Mouse (Mus musculus) stomach, embryonic 15.5 days (tissue): Measurements from ENCODE around the gene Gm4952. TPM values are rescaled to one million over a fixed set of nuclear protein-coding genes. Genes with fewer than 3 reads are reported as not detected.

Experiments used
- ATAC-seq: fragments of 200-750 bp; cut with Nextera tagmentation; 2 replicates; pipeline ENCODE4 v1.8.0; 2017; ENCODE audit warnings: low read depth, moderate number of reproducible peaks, moderate TSS enrichment; ENCODE audit not compliant: insufficient read depth, low FRiP score
- H3K27ac ChIP-seq: fragments of 300-500 bp; sonication (generic); 2 replicates; pipeline ENCODE4 v1.5.1; 2015; ENCODE audit warnings: mild to moderate bottlenecking, inconsistent platforms
- H3K27me3 ChIP-seq: fragments of 300-500 bp; sonication (generic); replicated peaks from 2 replicates; pipeline ENCODE4 v1.6.1; 2015; ENCODE audit warnings: inconsistent platforms
- H3K36me3 ChIP-seq: fragments of 300-500 bp; sonication (generic); 2 replicates; pipeline ENCODE4 v1.6.1; 2015; ENCODE audit warnings: inconsistent platforms
- H3K4me1 ChIP-seq: fragments of 300-500 bp; sonication (generic); 2 replicates; pipeline ENCODE4 v1.6.1; 2015; ENCODE audit warnings: inconsistent platforms
- H3K4me2 ChIP-seq: fragments of 300-500 bp; sonication (generic); 2 replicates; pipeline ENCODE4 v1.6.1; 2015; ENCODE audit warnings: mild to moderate bottlenecking, inconsistent platforms
- H3K4me3 ChIP-seq: fragments of 300-500 bp; sonication (generic); replicated peaks from 2 replicates; pipeline ENCODE4 v1.5.1; 2015; ENCODE audit warnings: inconsistent platforms
- H3K9ac ChIP-seq: fragments of 300-500 bp; sonication (generic); 2 replicates; pipeline ENCODE4 v1.6.1; 2015; ENCODE audit warnings: inconsistent platforms
- H3K9me3 ChIP-seq: fragments of 300-500 bp; sonication (generic); 2 replicates; pipeline ENCODE4 v1.6.1; 2016; ENCODE audit warnings: inconsistent platforms
- whole genome bisulfite sequencing: fragments of 180-500 bp; shearing (Covaris S2); methylation state at CpG from one replicate; pipeline ENCODE4 v1.1.7; 2015; 5-methylcytosine and 5-hydroxymethylcytosine counted together
- polyA plus RNA-seq: library from polyadenylated mRNA; unstranded; fragments of >200 nt; fragmentation: Nextera tagmentation; extraction: Ambion mirVana; gene quantifications from 2 replicates; pipeline ENCODE4 v1.2.1, GENCODE M21; 2015

Gm4952 gene
- polyA plus RNA-seq, 1 experiment from 2014 or later: 0.32 TPM

- Histone ChIP-seq H3K36me3 (no peaks in the 10 kb centered on the region), H3K9ac (no peak overlapping the region), H3K4me3 (no peak overlapping the region), H3K4me2 (0 out of 2 replicates have a peak overlapping the region, but pooled peaks have one; percentile 16), H3K9me3 (no peaks in the 10 kb centered on the region), H3K27me3 (no peaks in the 10 kb centered on the region), H3K27ac (no peak overlapping the region), H3K4me1 (peaks cover 6% of the 10 kb centered on the region)
- WGBS: 85% methylated on average over 2 of the region's 2 CpGs
- ATAC-seq: no peak
Measured at GRCm38 (mm10) chr19:12575514-12575913, 24.3 kb upstream of the Gm4952 start.

DNA sequence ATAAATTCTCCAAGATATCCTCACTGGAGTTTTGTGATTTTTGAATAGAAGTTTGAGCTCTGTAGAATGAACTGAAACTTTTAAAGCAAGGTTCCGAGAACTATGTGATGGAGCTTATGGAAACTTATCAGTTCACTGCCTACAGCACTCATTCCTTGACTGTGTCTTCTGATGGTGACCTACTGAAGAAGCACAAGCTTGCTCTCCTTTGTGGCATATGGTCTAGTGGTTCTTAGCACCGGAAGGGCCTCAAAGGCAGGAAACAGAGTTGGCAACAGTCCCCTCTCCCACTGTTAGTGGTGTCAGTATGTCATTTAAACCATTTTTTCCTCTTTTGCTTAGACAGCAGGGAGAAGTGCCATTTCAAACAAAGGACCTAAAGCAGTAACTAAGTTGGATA, 23.1 kb upstream of the Gm4952 start:
- 82% methylated on average over 2 of the region's 2 CpGs for WGBS
- Histone ChIP-seq H3K36me3 (no peaks in the 10 kb centered on the region), H3K27ac (no peak overlapping the region), H3K27me3 (no peaks in the 10 kb centered on the region), H3K4me1 (peaks cover 6% of the 10 kb centered on the region), H3K9ac (no peak overlapping the region), H3K4me2 (no peak overlapping the region), H3K4me3 (no peak overlapping the region), H3K9me3 (no peaks in the 10 kb centered on the region)
- ATAC-seq: no peak

DNA sequence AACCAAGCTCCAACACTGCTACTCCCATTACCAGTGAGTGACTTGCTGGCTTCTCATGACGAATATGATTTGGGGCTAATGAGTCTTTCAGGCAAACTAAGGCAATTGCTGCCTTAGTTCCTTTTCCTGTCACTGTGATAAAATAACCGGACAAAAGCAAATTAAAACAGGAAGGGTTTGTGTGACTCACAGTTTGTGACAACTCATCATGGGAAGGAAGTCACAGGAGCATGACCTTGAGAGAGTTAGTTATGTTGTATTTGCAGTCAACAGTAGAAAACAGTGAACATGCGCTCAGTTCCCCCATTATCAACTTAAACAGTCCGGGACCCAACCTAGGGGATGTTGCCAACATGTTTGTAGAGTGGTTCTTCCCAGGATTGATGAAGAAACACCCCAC, 14.5 kb upstream of the Gm4952 start:
- Histone ChIP-seq H3K9me3 (no peaks in the 10 kb centered on the region), H3K4me3 (no peak overlapping the region), H3K36me3 (no peaks in the 10 kb centered on the region), H3K4me1 (no peaks in the 10 kb centered on the region), H3K27ac (no peak overlapping the region), H3K4me2 (no peak overlapping the region), H3K27me3 (no peaks in the 10 kb centered on the region), H3K9ac (no peak overlapping the region)
- ATAC-seq: no peak
- WGBS: 68% methylated on average over 4 of the region's 4 CpGs

- 4% methylated on average over 1 of the region's 1 CpGs for WGBS
- no peak for ATAC-seq
- Histone ChIP-seq H3K27me3 (no peaks in the 10 kb centered on the region), H3K9me3 (no peaks in the 10 kb centered on the region), H3K4me2 (no peak overlapping the region), H3K4me3 (no peak overlapping the region), H3K36me3 (no peaks in the 10 kb centered on the region), H3K4me1 (peaks cover 7% of the 10 kb centered on the region), H3K27ac (no peak overlapping the region), H3K9ac (no peak overlapping the region)
Measured at GRCm38 (mm10) chr19:12591908-12592307, 7.9 kb upstream of the Gm4952 start.

GRCm38 (mm10) chr19:12595135-12595529, 4.6 kb upstream of the Gm4952 start:
- ATAC-seq: no peak
- peak overlapping the region; percentile 99 for H3K4me2 ChIP-seq
- no peak overlapping the region for H3K9ac ChIP-seq
- no peaks in the 10 kb centered on the region for H3K9me3 ChIP-seq
- peak overlapping the region; percentile 67; the same call in 1 of the 2 replicates for H3K4me3 ChIP-seq
- 47% methylated on average over 2 of the region's 2 CpGs for WGBS
- H3K4me1 ChIP-seq: peaks cover 7% of the 10 kb centered on the region
- peak overlapping the region; percentile 81; the same call in 1 of the 2 replicates for H3K27ac ChIP-seq
- no peaks in the 10 kb centered on the region for H3K36me3 ChIP-seq
- H3K27me3 ChIP-seq: no peaks in the 10 kb centered on the region

DNA sequence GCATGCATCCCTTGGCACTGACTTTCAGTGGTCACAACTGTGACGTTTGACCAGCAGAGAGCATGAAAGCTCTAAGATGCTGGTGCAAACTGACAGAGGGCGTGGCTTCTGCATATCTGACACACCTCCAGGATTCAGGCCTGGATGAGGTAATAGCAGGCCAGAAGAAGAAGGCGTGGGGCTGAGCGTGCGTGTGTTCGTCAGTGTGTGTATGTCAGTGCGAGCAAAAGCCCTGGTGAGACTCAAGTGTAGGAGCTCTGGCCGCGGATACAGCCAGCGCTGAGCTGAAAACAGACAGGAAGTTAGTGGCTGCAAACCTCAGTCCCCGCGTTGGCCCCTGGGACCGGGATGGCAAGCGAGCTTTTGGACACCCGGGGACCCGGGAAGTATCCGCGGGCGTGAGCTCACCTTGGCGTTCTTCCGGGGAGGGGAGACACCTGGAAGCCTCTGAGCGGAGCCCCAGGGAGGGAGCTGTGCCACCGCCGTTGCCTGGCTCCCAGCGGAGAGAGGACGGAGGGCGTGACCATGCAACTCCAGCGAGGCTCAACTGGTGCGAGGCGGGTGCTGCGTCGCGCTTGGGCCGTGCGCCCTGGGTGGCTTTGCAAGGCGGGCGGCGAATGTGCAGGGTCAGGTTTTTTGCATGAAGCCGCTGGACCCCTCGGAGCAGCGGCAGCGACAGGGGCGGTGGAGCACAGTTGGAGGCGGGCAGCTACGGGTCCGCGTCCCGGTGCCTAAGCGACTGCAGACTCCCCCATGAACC, 4.1 kb upstream of the Gm4952 start:
- H3K9me3 ChIP-seq: no peaks in the 10 kb centered on the region
- ATAC-seq: peak; percentile 88
- H3K4me3 ChIP-seq: peak overlapping the region; percentile 67
- H3K27me3 ChIP-seq: no peaks in the 10 kb centered on the region
- no peaks in the 10 kb centered on the region for H3K36me3 ChIP-seq
- peak overlapping the region; percentile 99 for H3K4me2 ChIP-seq
- H3K27ac ChIP-seq: peak overlapping the region; percentile 81
- peak overlapping the region; percentile 50 for H3K9ac ChIP-seq
- under 1% methylated on average over 49 of the region's 49 CpGs for WGBS
- peaks cover 7% of the 10 kb centered on the region for H3K4me1 ChIP-seq

- ATAC-seq: peak; percentile 25
- H3K4me1 ChIP-seq: peaks cover 7% of the 10 kb centered on the region
- H3K9me3 ChIP-seq: no peaks in the 10 kb centered on the region
- H3K4me3 ChIP-seq: peak overlapping the region; percentile 67
- 14% methylated on average over 23 of the region's 23 CpGs for WGBS
- peak overlapping the region; percentile 50 for H3K9ac ChIP-seq
- no peaks in the 10 kb centered on the region for H3K27me3 ChIP-seq
- H3K36me3 ChIP-seq: no peaks in the 10 kb centered on the region
- peak overlapping the region; percentile 99 for H3K4me2 ChIP-seq
- H3K27ac ChIP-seq: peak overlapping the region; percentile 81
Measured at GRCm38 (mm10) chr19:12596290-12597072, 3.3 kb upstream of the Gm4952 start.

DNA sequence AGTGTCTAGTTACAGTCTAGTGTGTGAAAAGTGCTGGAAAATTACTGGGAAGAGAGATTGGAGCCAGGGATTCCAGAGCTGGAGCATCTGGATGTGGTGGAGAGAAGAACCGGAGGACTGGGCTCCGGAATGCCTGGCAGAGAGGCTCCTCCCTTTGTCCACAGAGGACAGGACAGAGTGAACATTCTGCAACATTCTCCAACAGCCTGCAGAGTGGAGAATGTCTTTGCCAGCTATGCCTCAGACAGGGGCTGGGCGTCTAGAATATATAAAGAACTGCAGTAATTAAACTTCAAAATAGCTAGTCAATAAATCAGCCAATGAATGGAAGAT, 2.7 kb upstream of the Gm4952 start:
- Histone ChIP-seq H3K4me2 (peak overlapping the region; percentile 99), H3K27ac (no peak overlapping the region), H3K9ac (no peak overlapping the region), H3K36me3 (no peaks in the 10 kb centered on the region), H3K4me1 (peaks cover 7% of the 10 kb centered on the region), H3K9me3 (no peaks in the 10 kb centered on the region), H3K4me3 (peak overlapping the region; percentile 67), H3K27me3 (no peaks in the 10 kb centered on the region)
- ATAC-seq: no peak
- 55% methylated on average over 3 of the region's 3 CpGs for WGBS

- H3K9ac ChIP-seq: no peak overlapping the region
- no peak overlapping the region for H3K4me3 ChIP-seq
- ATAC-seq: no peak
- H3K36me3 ChIP-seq: no peaks in the 10 kb centered on the region
- 55% methylated on average over 3 of the region's 3 CpGs for whole genome bisulfite sequencing
- no peak overlapping the region for H3K27ac ChIP-seq
- peaks cover 7% of the 10 kb centered on the region for H3K4me1 ChIP-seq
- no peaks in the 10 kb centered on the region for H3K9me3 ChIP-seq
- H3K27me3 ChIP-seq: no peaks in the 10 kb centered on the region
- H3K4me2 ChIP-seq: no peak overlapping the region
Measured at GRCm38 (mm10) chr19:12598674-12599073, 1.1 kb upstream of the Gm4952 start.

- H3K27me3 ChIP-seq: no peaks in the 10 kb centered on the region
- no peak overlapping the region for H3K4me3 ChIP-seq
- H3K9me3 ChIP-seq: no peaks in the 10 kb centered on the region
- WGBS: 19% methylated on average over 2 of the region's 2 CpGs
- no peak for ATAC-seq
- peaks cover 7% of the 10 kb centered on the region for H3K4me1 ChIP-seq
- H3K9ac ChIP-seq: no peak overlapping the region
- H3K27ac ChIP-seq: no peak overlapping the region
- no peaks in the 10 kb centered on the region for H3K36me3 ChIP-seq
- H3K4me2 ChIP-seq: no peak overlapping the region
Measured at GRCm38 (mm10) chr19:12600684-12601480, 1.1 kb downstream of the Gm4952 start.

DNA sequence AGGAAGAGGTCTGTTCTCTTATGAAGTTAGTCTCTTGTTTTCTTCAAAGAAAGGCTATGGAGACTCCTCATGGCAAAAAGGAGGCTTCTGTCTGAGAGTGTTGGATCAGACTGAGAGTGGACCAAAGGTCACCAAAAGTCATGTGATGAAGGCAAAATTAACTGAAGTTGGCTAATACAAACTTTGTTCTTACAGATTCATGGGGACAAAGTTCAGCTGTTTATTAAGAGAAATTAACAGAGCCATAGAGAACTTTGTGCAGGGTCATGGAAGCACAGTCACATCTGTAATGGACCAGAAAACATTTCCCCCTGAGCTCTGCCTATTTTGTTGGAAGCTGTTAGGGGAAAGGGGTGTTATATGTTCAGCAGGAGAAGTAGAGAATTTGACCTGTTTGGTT, 8.6 kb downstream of the Gm4952 start:
- Histone ChIP-seq H3K4me2 (no peak overlapping the region), H3K4me3 (no peak overlapping the region), H3K9ac (no peak overlapping the region), H3K27me3 (no peaks in the 10 kb centered on the region), H3K27ac (no peak overlapping the region), H3K9me3 (no peaks in the 10 kb centered on the region), H3K36me3 (no peaks in the 10 kb centered on the region), H3K4me1 (no peaks in the 10 kb centered on the region)
- no peak for ATAC-seq

DNA sequence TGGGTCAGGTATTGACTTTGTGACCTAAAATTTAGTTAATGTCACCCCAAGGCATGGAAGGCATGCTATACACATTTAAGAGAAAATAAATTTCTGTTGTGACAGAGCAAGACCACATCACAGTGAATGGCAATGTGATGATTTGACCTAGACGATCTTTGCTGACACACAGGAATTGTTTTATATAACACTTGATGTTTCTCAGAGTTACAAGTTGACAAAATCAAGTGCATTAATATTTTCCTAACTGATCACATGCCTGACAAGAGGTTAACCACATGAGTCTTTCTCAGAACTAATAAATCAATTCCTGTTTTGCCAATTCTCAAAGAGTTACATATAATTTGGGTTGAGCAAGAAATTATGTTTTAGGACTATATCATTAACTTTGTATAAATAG, 13.9 kb downstream of the Gm4952 start:
- no peaks in the 10 kb centered on the region for H3K4me1 ChIP-seq
- no peak overlapping the region for H3K4me2 ChIP-seq
- no peaks in the 10 kb centered on the region for H3K36me3 ChIP-seq
- no peak overlapping the region for H3K27ac ChIP-seq
- no peak overlapping the region for H3K9ac ChIP-seq
- H3K4me3 ChIP-seq: no peak overlapping the region
- H3K27me3 ChIP-seq: no peaks in the 10 kb centered on the region
- 73% methylated on average over 1 of the region's 1 CpGs for WGBS
- no peak for ATAC-seq
- H3K9me3 ChIP-seq: no peaks in the 10 kb centered on the region
